Mouse (Mus musculus) layer of hippocampus, adult 9-11 months (tissue): ENCODE data around the gene Poldip3.
A peak's percentile ranks its signal among the peaks of the same experiment; 100 is the strongest.

ENCODE experiments used
- DNase-seq: peaks from one replicate; pipeline ENCODE4 v3.0.0; 2022

Gene Poldip3

GRCm38 (mm10) chr15:83124625-83125024, 24.6 kb downstream of the Poldip3 start:
- DNase-seq, result no peak

GRCm38 (mm10) chr15:83122566-83123145, 26.5 kb downstream of the Poldip3 start, which contains the start of gene Rrp7a:
Gene Rrp7a (minus strand): TSS chr15:83122801.
- peak; percentile 90 for DNase-seq

GRCm38 (mm10) chr15:83121709-83122565, 27.2 kb downstream of the Poldip3 start:
- peak; percentile 61 for DNase-seq

GRCm38 (mm10) chr15:83118360-83118759, 30.8 kb downstream of the Poldip3 start:
- DNase-seq, result peak; percentile 71

- no peak for DNase-seq
These were observed 34.1 kb downstream of the Poldip3 start for GRCm38 (mm10) chr15:83115071-83115470.

GRCm38 (mm10) chr15:83114106-83114505, 35.1 kb downstream of the Poldip3 start:
- no peak for DNase-seq

- peak; percentile 72 for DNase-seq
These were observed 36.3 kb downstream of the Poldip3 start for GRCm38 (mm10) chr15:83112898-83113297.

- DNase-seq, result no peak
These were observed 37.3 kb downstream of the Poldip3 start for GRCm38 (mm10) chr15:83111874-83112273.

- DNase-seq, result no peak
These were observed 37.9 kb downstream of the Poldip3 start for GRCm38 (mm10) chr15:83111290-83111689.

- DNase-seq, result no peak
These were observed 41.4 kb downstream of the Poldip3 start for GRCm38 (mm10) chr15:83107814-83108213.

- DNase-seq, result no peak
These were observed 42.8 kb downstream of the Poldip3 start for GRCm38 (mm10) chr15:83106426-83106825.

GRCm38 (mm10) chr15:83103111-83103510, 46.1 kb downstream of the Poldip3 start:
- DNase-seq, result no peak

- no peak for DNase-seq
These were observed 48.9 kb downstream of the Poldip3 start for GRCm38 (mm10) chr15:83100332-83100662.

GRCm38 (mm10) chr15:83099533-83100331, 49.5 kb downstream of the Poldip3 start:
- DNase-seq, result peak; percentile 65

- no peak for DNase-seq
These were observed 53.2 kb downstream of the Poldip3 start for GRCm38 (mm10) chr15:83095950-83096349.

GRCm38 (mm10) chr15:83093687-83094086, 55.5 kb downstream of the Poldip3 start:
- DNase-seq, result no peak

GRCm38 (mm10) chr15:83090874-83091273, 58.3 kb downstream of the Poldip3 start:
- no peak for DNase-seq

GRCm38 (mm10) chr15:83089429-83089605, 59.9 kb downstream of the Poldip3 start, which contains the start of gene Serhl:
Gene Serhl (plus strand): TSS chr15:83089506.
- DNase-seq, result no peak

- no peak for DNase-seq
These were observed 60.4 kb downstream of the Poldip3 start for GRCm38 (mm10) chr15:83088495-83089428.

- no peak for DNase-seq
These were observed 62.4 kb downstream of the Poldip3 start for GRCm38 (mm10) chr15:83086636-83087328.

- DNase-seq, result peak; percentile 15
These were observed 63.3 kb downstream of the Poldip3 start for GRCm38 (mm10) chr15:83085901-83086300.

- DNase-seq, result peak; percentile 24
These were observed 65.1 kb downstream of the Poldip3 start for GRCm38 (mm10) chr15:83084022-83084640.
